Mouse (Mus musculus): Measurements from ENCODE around the gene Kcnk5.

Kcnk5 gene

DNA sequence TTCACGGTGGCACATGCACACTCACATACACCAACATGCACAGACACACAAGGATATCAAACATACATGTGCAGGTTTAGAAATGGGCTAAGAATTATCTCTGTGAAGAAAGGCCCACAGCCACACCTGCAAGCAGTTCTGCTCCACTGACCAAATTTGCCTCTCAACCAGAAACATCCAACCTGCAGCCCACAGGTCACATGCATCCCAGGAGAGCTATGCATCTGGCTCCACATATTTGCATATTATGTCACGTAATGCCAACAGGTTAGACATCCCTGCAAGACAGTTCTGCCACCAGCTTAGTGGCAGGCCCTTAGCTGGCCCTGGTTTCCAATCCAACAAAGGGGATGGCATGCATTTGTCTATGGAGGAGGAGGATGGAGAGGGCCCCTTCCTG is 13.6 kb downstream of the Kcnk5 start:
- no peak for DNase-seq (ENCODE audit: low read depth, low spot score)

DNA sequence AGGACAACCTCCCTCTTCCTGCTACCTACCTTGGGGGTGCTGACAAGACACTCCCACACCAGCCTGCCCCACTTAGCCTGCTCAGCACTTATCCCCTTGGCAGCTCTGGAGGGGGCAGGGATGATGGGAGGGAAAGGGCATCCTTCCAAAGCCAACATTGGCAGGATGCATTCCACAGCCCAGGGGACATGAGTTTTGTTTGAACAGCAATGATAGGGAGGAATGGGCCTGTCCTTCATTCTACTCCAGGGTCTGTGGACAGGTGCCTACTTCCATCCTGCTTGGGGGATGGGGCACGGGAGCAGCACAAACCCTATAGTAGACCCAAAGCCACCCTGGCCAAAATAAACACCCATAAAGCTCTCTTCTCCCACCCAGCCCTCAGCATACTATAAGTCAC is 16.2 kb downstream of the Kcnk5 start:
- no peak for DNase-seq (ENCODE audit: low read depth, low spot score)

DNA sequence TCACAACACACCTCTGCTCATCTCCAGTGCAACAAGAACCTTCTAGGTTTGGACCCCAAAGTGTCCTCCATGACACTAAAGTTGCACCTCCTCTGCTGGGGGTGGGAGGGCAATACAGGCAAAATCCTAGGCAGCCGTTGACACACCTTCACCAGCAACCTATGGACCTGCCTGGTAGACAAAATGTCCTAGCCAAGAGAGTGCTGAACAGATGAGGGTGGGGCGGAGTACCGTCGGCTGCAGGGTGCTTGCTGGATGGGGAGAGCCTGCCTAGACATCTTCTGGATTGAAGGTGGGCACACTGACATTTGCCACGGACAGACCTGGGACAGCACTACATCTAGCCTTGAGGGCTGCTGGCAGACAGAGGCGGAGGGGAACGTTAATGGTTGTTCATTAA is 17.2 kb downstream of the Kcnk5 start:
- DNase-seq (ENCODE audit: low read depth, low spot score) = no peak

DNA sequence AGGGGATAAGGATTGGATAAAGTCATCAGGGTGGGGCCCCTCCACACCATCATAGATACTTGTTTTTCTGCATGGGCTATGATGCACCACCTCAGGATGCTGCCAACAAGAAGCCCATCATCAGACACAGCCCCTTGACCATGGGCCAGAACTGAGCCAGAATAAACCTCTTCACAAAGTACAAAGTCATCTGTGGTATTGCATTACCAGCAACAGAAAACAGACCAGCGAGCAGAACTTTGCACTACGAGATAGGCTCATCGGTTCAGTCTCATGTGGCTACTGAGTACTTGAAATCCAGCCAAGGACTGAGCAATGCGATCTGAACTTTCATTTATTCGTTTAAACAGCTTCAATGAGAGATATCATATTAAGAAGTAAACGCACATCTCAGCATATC is 18.9 kb downstream of the Kcnk5 start:
- no peak for DNase-seq (ENCODE audit: low read depth, low spot score)

DNA sequence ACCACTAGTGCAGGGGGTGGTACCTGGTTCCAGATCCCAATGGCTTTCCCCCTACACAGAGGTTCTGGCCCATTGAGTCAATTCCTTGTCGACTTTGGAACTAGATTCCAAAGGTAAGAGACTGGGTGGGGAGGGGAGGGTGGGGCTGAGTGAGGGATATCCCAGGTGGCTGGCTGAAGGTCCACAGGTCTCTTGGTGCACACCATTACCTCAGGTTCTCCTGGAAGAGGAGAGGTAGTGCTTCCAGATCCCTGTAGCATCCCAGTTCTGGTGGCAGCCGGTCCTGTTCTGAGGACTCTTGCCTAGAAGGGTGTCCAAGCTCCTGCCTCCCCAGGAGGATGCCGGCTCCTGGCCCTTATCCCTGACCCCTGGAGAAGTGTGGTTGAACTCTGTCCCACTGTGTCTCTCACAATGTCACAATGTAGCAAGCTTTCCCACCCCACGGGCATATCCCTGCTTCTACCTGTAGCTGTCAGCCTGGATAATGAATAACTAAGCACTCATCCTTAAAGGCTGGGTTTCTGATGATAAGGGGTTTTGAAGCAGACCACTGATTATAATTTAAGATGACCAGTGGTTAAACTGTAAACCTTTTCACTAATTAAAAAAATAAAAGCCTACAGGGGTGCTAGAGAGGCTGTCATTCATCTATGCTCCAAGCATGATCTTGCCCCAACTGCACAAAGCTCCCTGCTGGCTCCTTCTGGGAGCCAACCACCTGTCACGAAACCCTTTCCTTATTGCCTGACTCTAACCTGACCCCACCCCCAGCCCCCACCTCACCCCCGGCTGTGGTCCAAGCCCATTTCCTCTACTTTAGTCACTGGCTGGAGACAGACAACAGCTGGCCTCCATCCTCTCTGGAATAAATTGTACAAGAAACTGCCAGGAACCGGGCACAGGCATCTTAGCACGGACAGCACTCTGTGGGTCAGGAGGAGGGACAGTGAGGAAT is 22.6 kb downstream of the Kcnk5 start:
- no peak for DNase-seq (ENCODE audit: low read depth, low spot score)

DNA sequence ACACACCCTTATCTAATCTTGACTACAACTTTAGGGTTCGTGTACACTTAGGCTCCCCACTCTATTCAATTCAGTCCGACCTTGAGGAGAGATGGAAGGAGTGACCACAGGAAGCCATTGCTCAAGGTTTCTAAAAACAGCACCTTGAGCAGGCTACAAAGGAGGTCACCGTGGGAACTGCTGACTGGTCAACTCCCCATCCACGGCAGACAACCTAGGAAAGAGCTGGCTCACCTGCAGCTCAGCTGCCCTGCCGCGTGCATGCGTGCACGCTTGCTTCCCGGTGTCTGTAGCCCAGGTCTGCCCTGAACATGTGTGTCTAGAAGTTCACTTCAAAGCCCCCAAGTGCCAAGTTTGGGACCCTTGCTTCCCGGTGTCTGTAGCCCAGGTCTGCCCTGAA is 24.0 kb downstream of the Kcnk5 start:
- DNase-seq (ENCODE audit: low read depth, low spot score) = no peak

DNA sequence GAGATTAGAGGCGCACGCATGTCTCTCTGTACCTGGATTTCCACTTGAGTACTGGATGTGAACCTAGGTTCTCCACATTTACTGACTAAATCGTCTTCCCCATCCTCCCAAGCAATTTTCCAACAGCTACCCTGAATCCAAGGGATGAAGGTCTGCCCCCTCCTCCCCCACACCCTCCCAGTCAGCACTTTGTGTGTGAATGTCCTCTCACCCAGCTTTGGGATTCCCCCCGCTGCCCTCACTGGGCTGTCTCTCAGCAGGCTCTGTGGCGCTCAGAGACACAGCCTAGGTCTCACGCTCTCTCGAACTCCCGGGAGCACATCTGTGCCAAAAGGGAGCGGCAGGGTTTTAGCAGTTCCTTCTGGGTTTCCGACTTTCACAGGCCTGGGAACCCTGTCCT is 25.9 kb downstream of the Kcnk5 start:
- no peak for DNase-seq (ENCODE audit: low read depth, low spot score)

DNA sequence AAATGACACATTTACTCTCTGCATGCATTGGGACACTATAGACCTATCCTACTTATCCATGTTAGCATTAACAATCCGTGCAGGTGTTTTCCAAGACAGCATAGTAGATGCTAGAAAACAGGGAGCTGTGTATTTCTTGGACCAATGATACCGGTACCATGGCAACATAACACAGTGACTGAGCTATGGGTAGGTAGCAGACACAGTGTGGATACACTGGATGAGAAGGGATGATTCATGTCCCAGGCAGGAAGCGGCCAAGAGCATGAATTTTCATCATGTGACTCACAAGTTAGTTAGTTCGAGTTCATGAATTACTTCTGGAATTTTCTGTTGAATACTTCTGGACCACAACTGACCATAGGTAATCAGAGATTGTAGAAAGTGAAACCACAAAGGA is 26.7 kb downstream of the Kcnk5 start:
- no peak for DNase-seq (ENCODE audit: low read depth, low spot score)

DNA sequence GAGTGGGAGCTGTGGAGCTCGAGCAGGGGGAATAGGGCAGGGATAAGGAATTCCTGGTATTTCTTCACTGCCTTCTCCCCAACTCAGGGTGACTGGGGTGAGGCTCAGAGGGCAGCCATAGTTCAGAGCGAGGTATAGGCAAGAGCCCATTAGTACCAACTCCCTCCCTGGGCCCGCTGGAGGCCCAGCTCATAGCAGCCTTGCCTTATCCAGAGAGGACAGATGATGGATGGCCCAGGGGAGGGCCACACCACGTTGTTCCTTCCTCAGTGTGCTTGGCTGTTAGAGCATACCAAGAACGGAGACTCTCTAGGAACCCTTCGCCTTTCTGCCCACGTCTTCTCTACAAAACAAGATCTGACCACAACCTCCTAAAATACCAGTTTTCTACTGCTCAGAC is 27.4 kb downstream of the Kcnk5 start:
- no peak for DNase-seq (ENCODE audit: low read depth, low spot score)

DNA sequence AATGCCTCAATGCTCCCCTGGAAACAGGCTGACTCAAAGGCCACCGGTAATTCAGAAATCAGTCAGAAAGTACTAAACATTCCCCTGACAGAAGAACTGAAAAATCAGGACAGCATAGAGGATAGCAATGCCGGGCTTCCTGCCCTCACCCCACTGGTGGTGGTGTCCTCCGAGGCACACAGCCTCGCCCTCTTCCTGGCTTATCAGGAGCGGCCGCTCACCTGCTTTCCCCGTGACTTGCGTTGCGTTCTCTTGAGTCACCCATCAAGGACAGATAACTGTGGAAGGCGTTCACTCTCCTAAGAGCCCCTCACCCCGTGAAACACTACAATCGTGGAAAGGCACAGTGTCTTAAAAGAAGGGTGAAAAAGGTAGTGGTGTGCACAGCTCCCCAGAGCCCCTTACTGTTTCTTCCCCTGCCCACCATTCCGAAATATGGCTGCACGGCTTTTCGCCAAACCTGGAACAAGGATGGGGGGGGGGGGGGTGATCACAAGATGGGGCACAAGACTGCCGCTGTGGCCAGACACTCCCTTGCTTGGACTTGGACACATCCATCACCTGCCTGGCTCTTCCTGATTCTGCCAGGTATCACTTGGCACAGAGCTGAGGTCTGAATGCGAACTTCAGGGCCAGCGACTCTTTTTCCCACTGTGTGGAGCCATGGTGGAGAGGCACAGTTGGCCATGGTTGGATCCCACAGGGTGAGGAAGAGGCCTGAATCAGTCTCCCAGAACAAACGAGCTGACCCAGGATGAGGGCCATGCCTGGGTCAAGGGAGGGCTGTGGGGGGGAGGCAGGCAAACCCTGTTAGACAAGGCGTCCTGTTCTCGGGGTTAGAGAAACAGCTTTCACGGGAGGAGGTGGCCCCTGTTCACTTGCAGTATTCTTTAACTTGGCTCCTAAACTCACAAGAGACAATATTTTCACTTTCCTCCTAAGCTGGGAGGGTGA is 32.2 kb downstream of the Kcnk5 start:
- DNase-seq (ENCODE audit: low read depth, low spot score) = no peak

DNA sequence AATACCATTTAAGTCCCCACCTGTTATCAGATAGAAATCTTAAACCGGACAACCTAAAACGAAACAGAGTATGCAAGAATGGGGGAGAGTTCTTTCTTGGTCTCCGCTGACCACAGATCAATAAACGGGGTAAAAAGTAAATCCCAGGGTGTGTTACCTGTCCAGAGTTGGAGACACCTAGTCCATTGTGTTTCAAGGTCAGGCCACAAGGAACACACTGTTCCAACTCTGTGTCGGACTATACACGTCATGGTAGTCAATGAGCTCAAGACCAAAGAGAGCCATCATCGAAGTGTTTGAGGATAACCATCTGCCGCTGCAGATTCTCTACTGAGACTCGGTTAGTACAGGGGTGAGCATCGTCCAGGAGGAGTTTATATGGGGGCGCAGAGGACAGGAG is 33.1 kb downstream of the Kcnk5 start:
- DNase-seq (ENCODE audit: low read depth, low spot score) = no peak

DNA sequence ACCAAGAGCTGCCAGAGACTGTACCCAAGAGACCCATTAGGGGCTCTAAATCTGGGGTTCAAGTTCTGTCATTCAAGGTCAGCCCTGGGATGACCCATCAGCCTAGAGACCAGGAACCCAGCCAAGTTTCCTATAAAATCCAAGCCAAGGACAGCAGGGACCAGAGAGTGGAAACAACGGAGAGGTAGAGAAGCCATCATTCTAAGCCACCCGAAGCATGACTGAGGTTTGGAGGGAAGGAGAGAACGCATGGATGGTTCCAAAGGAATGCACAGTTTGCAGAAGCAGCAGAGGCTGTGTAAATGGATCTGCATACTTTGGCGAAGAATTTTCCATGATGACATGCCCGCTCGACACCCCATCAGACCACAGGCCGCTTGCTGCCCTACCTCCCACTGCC is 33.8 kb downstream of the Kcnk5 start:
- no peak for DNase-seq (ENCODE audit: low read depth, low spot score)

DNA sequence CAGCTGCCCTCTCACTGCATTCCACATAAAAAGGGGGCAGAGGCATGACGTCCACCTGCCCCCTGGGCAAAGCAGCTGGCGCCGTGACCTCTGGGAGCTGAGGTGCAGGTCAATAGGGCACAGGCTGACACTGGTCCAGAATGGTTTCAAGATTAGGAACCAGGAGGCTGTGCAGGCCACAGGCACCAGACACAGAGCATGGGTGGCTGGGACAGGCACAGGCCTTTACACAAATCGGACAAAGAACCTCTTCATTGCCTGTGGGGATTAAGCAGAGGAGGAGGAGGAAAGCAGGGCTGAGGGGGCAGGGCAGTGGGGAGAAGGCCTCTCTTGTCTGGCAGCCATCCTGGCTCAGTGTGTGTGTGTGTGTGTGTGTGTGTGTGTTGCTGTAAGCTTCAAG is 37.5 kb downstream of the Kcnk5 start:
- no peak for DNase-seq (ENCODE audit: low read depth, low spot score)

DNA sequence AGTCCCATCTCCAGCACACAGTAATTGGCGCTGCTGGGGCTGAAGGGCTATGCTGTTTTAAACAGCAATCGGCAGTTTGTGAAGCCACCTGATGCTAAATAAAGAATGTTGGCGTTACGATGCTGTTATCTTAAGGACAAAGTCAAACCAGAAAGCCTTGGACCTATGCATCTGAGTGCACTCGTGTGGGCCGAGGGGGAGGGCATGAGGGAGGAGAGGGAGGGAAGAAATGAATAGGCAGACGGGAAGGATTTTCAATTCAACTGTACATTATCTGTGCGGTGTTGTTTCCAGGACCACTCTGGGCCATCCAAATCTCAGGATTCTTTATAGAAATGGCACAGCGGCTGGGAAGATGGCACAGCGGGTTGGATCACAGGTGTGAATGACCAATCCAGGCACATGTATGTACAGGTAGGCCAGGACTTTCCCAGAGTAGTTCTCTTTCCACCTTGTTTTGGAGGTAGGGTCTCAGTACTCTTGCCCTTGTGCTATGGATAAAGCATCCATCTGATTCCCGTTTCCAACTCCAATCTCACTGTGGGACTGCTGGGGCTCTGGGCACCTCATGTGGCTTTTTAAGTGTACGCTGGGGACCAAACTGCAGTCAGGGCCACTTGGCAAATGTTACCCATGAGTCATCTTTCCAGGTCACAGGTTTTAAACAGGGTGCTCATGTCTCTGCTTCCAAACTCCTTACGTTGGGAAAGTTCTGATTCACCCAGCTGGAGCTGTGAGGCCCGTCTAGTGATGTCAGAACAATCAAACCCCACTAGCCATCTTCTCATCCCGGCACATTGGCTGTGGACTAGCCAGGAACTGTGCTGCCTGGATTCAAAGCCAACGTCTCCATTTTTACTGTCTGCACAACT is 42.9 kb downstream of the Kcnk5 start, which contains the start of gene Saysd1:
Gene Saysd1, minus strand, starts transcription at position 51 of the 872 bp plus-strand sequence.
- no peak for DNase-seq (ENCODE audit: low read depth, low spot score)

DNA sequence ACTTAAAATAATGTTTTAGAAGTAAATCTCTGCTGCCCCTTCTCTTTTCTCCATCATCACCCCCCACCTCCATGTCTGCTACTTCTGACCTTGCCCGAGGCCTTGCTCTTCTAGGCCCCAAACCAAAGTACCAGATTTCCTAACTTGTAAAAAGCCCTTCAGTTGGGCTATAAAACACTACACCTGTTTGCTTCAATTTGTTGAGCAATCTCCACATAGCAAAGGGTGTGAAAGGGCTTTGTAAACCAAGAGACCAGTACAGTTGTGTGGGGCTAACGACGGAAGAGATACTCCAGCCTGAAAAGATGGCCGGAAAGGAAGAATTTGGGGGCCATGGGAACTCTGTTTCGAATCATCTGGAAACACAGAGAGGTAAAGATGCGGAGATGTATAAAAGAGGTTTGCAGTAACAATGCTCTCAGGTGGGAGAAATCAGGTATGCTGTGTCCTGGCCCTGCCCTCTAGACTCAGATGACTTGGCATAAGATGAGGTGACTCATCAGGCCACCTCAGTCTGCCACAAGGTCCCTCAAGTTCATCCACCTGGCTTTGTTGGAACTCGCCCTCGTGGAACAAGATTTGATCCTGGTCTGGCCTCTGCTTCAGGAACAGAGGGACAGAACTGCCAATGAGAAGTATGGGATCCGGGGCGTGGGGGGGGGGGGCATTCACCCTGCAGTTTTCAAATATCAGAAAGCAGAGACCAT is 46.5 kb downstream of the Kcnk5 start:
- no peak for DNase-seq (ENCODE audit: low read depth, low spot score)

DNA sequence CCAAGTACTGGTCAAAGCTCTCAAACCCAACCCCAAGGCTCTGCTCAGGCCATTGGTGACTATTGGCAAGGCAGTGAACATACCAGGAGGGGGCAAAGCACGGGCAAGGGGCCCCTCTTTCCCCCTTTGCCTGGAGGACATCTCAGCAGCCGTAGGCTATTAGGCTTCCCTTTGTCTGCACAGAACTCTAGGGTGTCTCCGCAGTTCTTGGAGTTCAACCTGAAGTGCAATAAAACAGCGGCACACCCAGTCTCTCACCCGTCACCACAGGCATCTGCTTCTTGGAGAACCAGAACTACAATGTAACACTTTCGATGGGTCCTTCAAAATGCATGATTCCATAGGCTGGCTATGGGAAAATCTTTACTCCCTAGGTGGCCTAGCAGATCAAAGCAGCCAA is 53.4 kb downstream of the Kcnk5 start:
- no peak for DNase-seq (ENCODE audit: low read depth, low spot score)

DNA sequence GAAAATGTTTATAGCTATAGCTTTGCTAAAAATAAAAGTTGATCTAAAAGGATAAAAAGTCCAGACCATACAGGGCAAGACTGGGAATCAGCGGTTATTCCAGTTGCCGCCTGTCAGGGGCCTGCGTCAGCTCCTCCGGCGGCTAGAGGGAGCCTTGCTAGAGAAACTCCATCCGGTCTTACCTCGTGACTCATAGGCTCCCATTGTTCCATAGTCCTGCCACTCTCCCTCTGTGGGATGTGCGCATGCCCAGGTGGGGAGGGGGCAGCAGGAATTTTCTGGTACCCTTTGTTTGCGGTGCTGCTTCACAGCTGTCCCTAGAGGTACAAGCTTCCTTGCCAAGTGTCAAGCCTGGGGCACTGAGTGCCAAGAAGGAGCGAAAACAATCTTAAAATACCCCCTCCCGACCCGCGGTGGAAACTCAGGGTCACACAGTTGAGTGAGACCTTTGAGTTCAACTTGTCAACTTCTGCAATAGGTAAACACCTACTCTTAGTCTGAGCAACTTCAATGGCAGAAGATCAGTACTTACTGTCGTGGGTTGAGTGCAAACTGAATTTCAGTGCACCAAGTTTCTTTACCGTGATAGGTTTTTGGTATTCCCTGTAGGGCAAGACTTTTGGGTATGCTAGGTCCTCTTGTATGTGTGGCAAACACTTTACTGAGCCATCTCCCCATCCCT is 54.1 kb downstream of the Kcnk5 start:
- DNase-seq (ENCODE audit: low read depth, low spot score) = no peak

DNA sequence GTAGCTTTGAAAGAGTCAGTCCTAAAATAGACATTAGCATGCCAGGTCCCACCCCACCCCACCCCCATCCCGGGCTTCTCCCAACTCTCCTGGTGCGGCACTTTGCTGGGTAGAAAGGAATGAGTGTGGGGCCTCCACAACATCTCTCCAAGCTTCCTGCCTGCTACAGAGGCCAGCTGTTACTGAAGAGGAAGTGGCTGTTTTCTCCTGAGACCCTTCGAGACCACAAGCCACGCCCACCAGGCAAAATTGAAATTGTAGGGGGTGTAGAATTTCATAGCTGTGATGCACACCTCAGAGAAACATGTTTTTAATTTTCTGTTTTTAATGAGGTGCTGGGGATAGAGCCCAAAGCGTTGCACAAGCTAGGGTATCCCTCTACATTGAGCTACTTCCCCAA is 60.7 kb downstream of the Kcnk5 start:
- no peak for DNase-seq (ENCODE audit: low read depth, low spot score)

DNA sequence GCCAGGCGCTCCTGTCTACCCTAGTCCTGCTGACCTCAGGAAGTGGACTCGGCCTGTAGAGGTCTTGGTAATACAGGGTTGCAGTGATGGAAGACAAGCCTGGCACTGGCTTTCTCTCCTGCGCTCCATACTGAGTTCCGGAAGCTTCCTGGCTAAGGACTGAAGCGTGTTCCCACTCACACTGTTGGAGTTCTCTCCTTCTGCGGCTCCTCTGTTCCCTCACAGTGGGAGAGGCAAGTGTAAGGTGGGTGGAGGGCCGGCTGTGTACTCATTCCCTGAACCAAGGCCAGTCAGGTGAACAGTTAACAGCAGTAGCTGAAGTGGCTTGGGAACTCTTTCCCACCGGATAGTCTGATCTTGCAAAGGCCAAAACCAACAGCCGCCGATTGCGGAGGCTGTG is 61.6 kb downstream of the Kcnk5 start:
- DNase-seq (ENCODE audit: low read depth, low spot score) = no peak

DNA sequence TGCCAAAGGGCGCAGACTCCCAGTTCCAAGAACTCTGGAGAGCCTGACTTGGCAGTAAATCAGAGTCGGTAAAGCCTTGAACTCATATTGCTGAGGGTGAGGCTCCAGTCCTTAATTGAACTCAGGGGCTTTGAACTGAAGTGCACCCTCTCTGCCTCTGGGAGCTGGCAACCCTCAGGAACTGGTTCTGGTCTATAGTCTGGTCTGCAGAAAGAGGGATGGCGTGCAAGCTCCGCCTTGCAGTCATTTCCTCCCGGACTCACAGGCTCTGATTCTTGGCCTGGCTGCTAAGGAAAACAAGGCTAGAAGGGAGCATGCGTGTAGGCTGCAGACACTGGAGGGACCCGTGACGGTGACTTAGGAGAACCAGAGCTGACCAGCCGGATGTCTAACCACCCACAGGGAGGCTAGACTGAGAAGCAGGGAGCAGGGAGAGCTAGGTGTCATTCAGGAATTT is 65.4 kb downstream of the Kcnk5 start:
- DNase-seq (ENCODE audit: low read depth, low spot score) = no peak

Data from embryo, embryonic 11.5 days (tissue).